Mouse (Mus musculus): ENCODE measurements around the gene Alcam. TPM values are rescaled to one million over a fixed set of nuclear protein-coding genes. Genes with fewer than 3 reads are reported as not detected.

Alcam gene
- total RNA-seq (2021) = 10 to 100 TPM; 48.8 to 51.4 TPM
- long read RNA-seq, experiment 1, full-length matches to known transcripts = 3 of 20 reads
- long read RNA-seq, experiment 1, partial matches to known transcripts = 4 of 20 reads
- long read RNA-seq, experiment 1, other reads (novel, unspliced or antisense) = 13 of 20 reads
- long read RNA-seq, experiment 2, full-length matches to known transcripts = 1 of 4 reads
- long read RNA-seq, experiment 2, partial matches to known transcripts = 0 of 4 reads
- long read RNA-seq, experiment 2, other reads (novel, unspliced or antisense) = 3 of 4 reads

- peak; percentile 51 for DNase-seq
Observed at GRCm38 (mm10) chr16:52453971-52454514, at the start of gene Alcam. Gene Alcam (minus strand): TSS chr16:52454074.

- no peak for DNase-seq
Observed at GRCm38 (mm10) chr16:52498757-52499335, 45.0 kb upstream of the Alcam start.

- DNase-seq = no peak
Observed at GRCm38 (mm10) chr16:52490542-52490941, 36.7 kb upstream of the Alcam start.

- DNase-seq = no peak
Observed at GRCm38 (mm10) chr16:52474235-52474634, 20.4 kb upstream of the Alcam start.

GRCm38 (mm10) chr16:52473089-52473488 lies 19.2 kb upstream of the Alcam start:
- DNase-seq = no peak

- DNase-seq = no peak
Observed at GRCm38 (mm10) chr16:52472635-52473034, 18.8 kb upstream of the Alcam start.

- no peak for DNase-seq
Observed at GRCm38 (mm10) chr16:52472059-52472458, 18.2 kb upstream of the Alcam start.

- no peak for DNase-seq
Observed at GRCm38 (mm10) chr16:52470881-52471280, 17.0 kb upstream of the Alcam start.

GRCm38 (mm10) chr16:52470226-52470625 lies 16.4 kb upstream of the Alcam start:
- DNase-seq = no peak

GRCm38 (mm10) chr16:52468426-52468825 lies 14.6 kb upstream of the Alcam start:
- no peak for DNase-seq

GRCm38 (mm10) chr16:52466770-52467169 lies 12.9 kb upstream of the Alcam start:
- DNase-seq = no peak

GRCm38 (mm10) chr16:52464597-52464996 lies 10.7 kb upstream of the Alcam start:
- DNase-seq = no peak

GRCm38 (mm10) chr16:52452862-52453715 lies 785 bp downstream of the Alcam start:
- peak; percentile 97 for DNase-seq

GRCm38 (mm10) chr16:52452477-52452831 lies 1.4 kb downstream of the Alcam start:
- peak; percentile 16 for DNase-seq

GRCm38 (mm10) chr16:52451786-52452476 lies 1.9 kb downstream of the Alcam start:
- DNase-seq = peak; percentile 14

- DNase-seq = peak; percentile 18
Observed at GRCm38 (mm10) chr16:52451101-52451785, 2.6 kb downstream of the Alcam start.

GRCm38 (mm10) chr16:52450245-52451100 lies 3.4 kb downstream of the Alcam start:
- DNase-seq = peak; percentile 38

- DNase-seq = no peak
Observed at GRCm38 (mm10) chr16:52449889-52450244, 4.0 kb downstream of the Alcam start.

GRCm38 (mm10) chr16:52445984-52446383 lies 7.9 kb downstream of the Alcam start:
- no peak for DNase-seq

- no peak for DNase-seq
Observed at GRCm38 (mm10) chr16:52443635-52444505, 10.0 kb downstream of the Alcam start.

Measured in adrenal gland, postnatal 10 days (tissue).